14 mouse cellular contexts compared by ENCODE assay signal in genomic region chr5:105745324-105745723, GRCm38 (mm10). TPM values are rescaled to one million over a fixed set of nuclear protein-coding genes. Genes with fewer than 3 reads are reported as not detected.
A peak's percentile ranks its signal among the peaks of the same experiment; 100 is the strongest.
DNase-seq lines count a peak whose midpoint lies in the region; ATAC-seq and TF ChIP-seq lines count a peak whose summit lies in the region.
"Had no signal": no experiment of that assay in that cellular context is flagged by ENCODE, and none has a peak within 500 bp of the region (broad histone marks: within the 10 kb centered on the region; RNA-seq: fewer than 3 reads in every experiment).

No protein-coding gene starts in this region.

- H3K27ac ChIP-seq in kidney, postnatal 0 days = peak overlapping the region; percentile 47
- no peak overlapping the region for H3K27ac ChIP-seq in liver, embryonic 12.5 days
- H3K27ac ChIP-seq in forebrain, embryonic 10.5 days = no peak overlapping the region
- H3K27ac ChIP-seq: embryonic facial prominence, embryonic 10.5 days; midbrain, embryonic 13.5 days had no signal

- ATAC-seq in kidney, postnatal 0 days (replicated peaks; ENCODE audit: low FRiP score, low read depth) = no peak
- ATAC-seq in liver, embryonic 12.5 days = no peak
- peak; percentile 67 for ATAC-seq in megakaryocyte progenitor cell, adult 5-6 weeks (replicated peaks; ENCODE audit: poor library complexity)
- ATAC-seq: activated CD4-positive, CD25-positive, alpha-beta regulatory T cell, adult 4 months had no signal

- no peak overlapping the region for H3K4me3 ChIP-seq in kidney, postnatal 0 days (replicated peaks; ENCODE audit: low read depth, low read length)
- no peak overlapping the region for H3K4me3 ChIP-seq in liver, embryonic 12.5 days
- no peak overlapping the region for H3K4me3 ChIP-seq in forebrain, embryonic 10.5 days
- H3K4me3 ChIP-seq: embryonic facial prominence, embryonic 10.5 days; midbrain, embryonic 13.5 days had no signal

- no peaks in the 10 kb centered on the region for H3K27me3 ChIP-seq in kidney, postnatal 0 days (ENCODE audit: insufficient read depth, low read length)
- no peaks in the 10 kb centered on the region for H3K27me3 ChIP-seq in liver, embryonic 12.5 days (replicated peaks)
- no peaks in the 10 kb centered on the region for H3K27me3 ChIP-seq in forebrain, embryonic 10.5 days (ENCODE audit: poor library complexity, severe bottlenecking)
- H3K27me3 ChIP-seq: CH12.LX; midbrain, embryonic 13.5 days had no signal

- H3K9me3 ChIP-seq in kidney, postnatal 0 days (replicated peaks; ENCODE audit: low read length) = no peaks in the 10 kb centered on the region
- H3K9me3 ChIP-seq in liver, embryonic 12.5 days (replicated peaks) = no peaks in the 10 kb centered on the region
- H3K9me3 ChIP-seq in forebrain, embryonic 10.5 days = no peaks in the 10 kb centered on the region
- H3K9me3 ChIP-seq: embryonic facial prominence, embryonic 10.5 days; midbrain, embryonic 13.5 days had no signal

- WGBS in kidney, postnatal 0 days = 45% methylated on average over 11 of the region's 11 CpGs
- WGBS in liver, embryonic 12.5 days (ENCODE audit: insufficient replicate concordance) = 39% methylated on average over 11 of the region's 11 CpGs
- 83% methylated on average over 11 of the region's 11 CpGs for WGBS in forebrain, embryonic 10.5 days

- DNase-seq in adrenal gland, adult (ENCODE audit: inconsistent age in 2 of 2, low spot score in 1 of 2) = peak; percentile 29 to 65
- DNase-seq in adrenal gland, adult 8-10 months = no peak
- DNase-seq in kidney, postnatal 0 days (ENCODE audit: low spot score) = peak; percentile 57
- DNase-seq in kidney, adult 11 months = no peak
- no peak for DNase-seq in left cerebral cortex, postnatal 25 days (ENCODE audit: low spot score in 2 of 2)
- DNase-seq in forebrain, embryonic 10.5 days (ENCODE audit: extremely low spot score, low spot score) = no peak
- DNase-seq: cerebellum, adult 18-20 months; gastrocnemius, postnatal 36 days had no signal

- H3K9ac ChIP-seq in kidney, postnatal 0 days (ENCODE audit: low read depth, low read length) = no peak overlapping the region
- no peak overlapping the region for H3K9ac ChIP-seq in liver, embryonic 12.5 days
- H3K9ac ChIP-seq: midbrain, embryonic 13.5 days had no signal

- H3K4me2 ChIP-seq in kidney, postnatal 0 days (ENCODE audit: low read length) = no peak overlapping the region
- peak overlapping the region; percentile 14; the same call in 1 of the 2 replicates for H3K4me2 ChIP-seq in liver, embryonic 12.5 days
- H3K4me2 ChIP-seq: midbrain, embryonic 13.5 days had no signal

- peaks cover 3% of the 10 kb centered on the region for H3K36me3 ChIP-seq in kidney, postnatal 0 days (ENCODE audit: insufficient read depth, low read length)
- peaks cover 14% of the 10 kb centered on the region for H3K36me3 ChIP-seq in liver, embryonic 12.5 days
- H3K36me3 ChIP-seq in forebrain, embryonic 10.5 days (replicated peaks) = peaks cover 48% of the 10 kb centered on the region

- intact Hi-C loops in left cerebral cortex, postnatal 25 days (cut with DNase I) = no loop called here

- no peak for TF ChIP-seq CTCF in kidney, postnatal 0 days (IDR thresholded peaks at IDR 0.05; ENCODE audit: low read depth)

- H3K4me1 ChIP-seq in kidney, postnatal 0 days (replicated peaks; ENCODE audit: insufficient read depth, low read length) = no peaks in the 10 kb centered on the region; the same call in 1 of the 2 replicates
- H3K4me1 ChIP-seq in liver, embryonic 12.5 days = peaks cover 36% of the 10 kb centered on the region
- H3K4me1 ChIP-seq in forebrain, embryonic 10.5 days = peaks cover 36% of the 10 kb centered on the region

RNA-seq across cellular contexts. Expression of gene Lrrc8d, which starts 45.6 kb away (rescaled TPM):
- total RNA-seq in adrenal gland, adult 8-10 months (2022) = 100 to 1,000 TPM; 129 to 144 (median 136) TPM
- polyA plus RNA-seq in kidney, postnatal 0 days (2015; fragmentation: Nextera tagmentation; extraction: Ambion mirVana) = 32.5 and 34.6 TPM in 2 replicates
- 14.5 and 15.4 TPM in 2 replicates for polyA plus RNA-seq in liver, embryonic 12.5 days (2016; fragmentation: Nextera tagmentation; extraction: Ambion mirVana)
- total RNA-seq in megakaryocyte progenitor cell, adult 5-6 weeks (2015) = 40.7 and 44.9 TPM in 2 replicates
- 14.2 and 15.6 TPM in 2 replicates for total RNA-seq in megakaryocyte progenitor cell, adult 5-6 weeks (2017)
- 10 to 100 TPM; 35.1 to 35.4 TPM for total RNA-seq in left cerebral cortex, postnatal 25 days (2021)
- 19.9 and 20.1 TPM in 2 replicates for polyA plus RNA-seq in forebrain, embryonic 10.5 days (2016; fragmentation: Nextera tagmentation; extraction: Ambion mirVana)

Comparison
In these comparisons a context has a peak if more than half of its experiments do, and no peak if none do; other contexts are left out.
1. DNase-seq: peak in adrenal gland, adult (2 of 2) and kidney, postnatal 0 days (single experiment); none in adrenal gland, adult 8-10 months (single experiment), kidney, adult 11 months (single experiment), left cerebral cortex, postnatal 25 days (0 of 2) and forebrain, embryonic 10.5 days (single experiment).